Mouse (Mus musculus) heart, embryonic 11.5 days (tissue): ENCODE measurements at regions not wholly inside any gene's neighbourhood (a gene's known extent, or its start where the extent isn't known, plus 50 kb on each side); places are given as distances from the start of the nearest gene placed in this dataset.

ENCODE experiments used
- ATAC-seq: fragments of 200-750 bp; cut with Nextera tagmentation; replicated peaks from 2 replicates; pipeline ENCODE4 v1.8.0; 2017; ENCODE audit warnings: moderate library complexity; ENCODE audit not compliant: insufficient number of reproducible peaks, low FRiP score, low TSS enrichment
- H3K27ac ChIP-seq: fragments of 300-500 bp; sonication (generic); 2 replicates; pipeline ENCODE4 v1.5.1; 2014; ENCODE audit warnings: mild to moderate bottlenecking, low read depth, low read length
- H3K27me3 ChIP-seq: fragments of 300-500 bp; sonication (generic); 2 replicates; pipeline ENCODE4 v1.6.1; 2014; ENCODE audit warnings: mild to moderate bottlenecking, low read length, mixed read lengths; ENCODE audit not compliant: control insufficient read depth, insufficient read depth
- H3K36me3 ChIP-seq: fragments of 300-500 bp; sonication (generic); 2 replicates; pipeline ENCODE4 v1.6.1; 2014; ENCODE audit warnings: mild to moderate bottlenecking, low read length, moderate library complexity, mixed read lengths; ENCODE audit not compliant: control insufficient read depth, insufficient read depth
- H3K4me1 ChIP-seq: fragments of 300-500 bp; sonication (generic); 2 replicates; pipeline ENCODE4 v1.6.1; 2014; ENCODE audit warnings: low read length; ENCODE audit not compliant: control insufficient read depth, insufficient read depth
- H3K4me2 ChIP-seq: fragments of 300-500 bp; sonication (generic); 2 replicates; pipeline ENCODE4 v1.6.1; 2014; ENCODE audit warnings: mild to moderate bottlenecking, moderate library complexity
- H3K4me3 ChIP-seq: fragments of 300-500 bp; sonication (generic); 2 replicates; pipeline ENCODE4 v1.5.1; 2014; ENCODE audit warnings: low read depth, low read length
- H3K9ac ChIP-seq: fragments of 300-500 bp; sonication (generic); 2 replicates; pipeline ENCODE4 v1.6.1; 2014; ENCODE audit warnings: mild to moderate bottlenecking, low read depth, low read length, moderate library complexity
- H3K9me3 ChIP-seq: fragments of 300-500 bp; sonication (generic); replicated peaks from 2 replicates; pipeline ENCODE4 v1.6.1; 2016; ENCODE audit warnings: low read length; ENCODE audit not compliant: control insufficient read depth
- WGBS: fragments of 180-500 bp; shearing (Covaris S2); extraction: QIAGEN DNeasy Blood & Tissue Kit; methylation state at CpG from one replicate; pipeline ENCODE4 v1.1.7; 2014; ENCODE audit not compliant: insufficient replicate concordance; 5-methylcytosine and 5-hydroxymethylcytosine counted together

GRCm38 (mm10) chr8:46397777-46398176 lies 73.1 kb upstream of the Acsl1 start:
- no peak overlapping the region for H3K4me2 ChIP-seq
- WGBS: 73% methylated on average over 8 of the region's 8 CpGs
- no peaks in the 10 kb centered on the region for H3K36me3 ChIP-seq
- no peak overlapping the region for H3K27ac ChIP-seq
- H3K27me3 ChIP-seq: no peaks in the 10 kb centered on the region
- no peaks in the 10 kb centered on the region for H3K9me3 ChIP-seq
- no peak overlapping the region for H3K9ac ChIP-seq
- no peak for ATAC-seq
- H3K4me3 ChIP-seq: no peak overlapping the region
- H3K4me1 ChIP-seq: no peaks in the 10 kb centered on the region

- no peak overlapping the region for H3K4me2 ChIP-seq
- no peak overlapping the region for H3K4me3 ChIP-seq
- H3K36me3 ChIP-seq: no peaks in the 10 kb centered on the region
- WGBS: 68% methylated on average over 6 of the region's 6 CpGs
- no peak overlapping the region for H3K27ac ChIP-seq
- no peak overlapping the region for H3K9ac ChIP-seq
- no peaks in the 10 kb centered on the region for H3K4me1 ChIP-seq
- no peaks in the 10 kb centered on the region for H3K27me3 ChIP-seq
- no peak for ATAC-seq
- H3K9me3 ChIP-seq: no peaks in the 10 kb centered on the region
These were observed 70.2 kb upstream of the Acsl1 start for GRCm38 (mm10) chr8:46400595-46400994.

- 79% methylated on average over 5 of the region's 5 CpGs for WGBS
- Histone ChIP-seq H3K9me3 (no peaks in the 10 kb centered on the region), H3K27me3 (no peaks in the 10 kb centered on the region), H3K4me1 (no peaks in the 10 kb centered on the region), H3K27ac (no peak overlapping the region), H3K9ac (no peak overlapping the region), H3K4me2 (no peak overlapping the region), H3K4me3 (no peak overlapping the region), H3K36me3 (no peaks in the 10 kb centered on the region)
- no peak for ATAC-seq
These were observed 66.8 kb upstream of the Acsl1 start for GRCm38 (mm10) chr8:46403877-46404560.

- ATAC-seq: no peak
- Histone ChIP-seq H3K27ac (no peak overlapping the region), H3K9me3 (no peaks in the 10 kb centered on the region), H3K9ac (no peak overlapping the region), H3K27me3 (no peaks in the 10 kb centered on the region), H3K4me1 (no peaks in the 10 kb centered on the region), H3K4me3 (no peak overlapping the region), H3K4me2 (no peak overlapping the region), H3K36me3 (no peaks in the 10 kb centered on the region)
- WGBS: 91% methylated on average over 7 of the region's 7 CpGs
These were observed 62.0 kb upstream of the Acsl1 start for GRCm38 (mm10) chr8:46408886-46409285.

GRCm38 (mm10) chr8:46409296-46409695 lies 61.5 kb upstream of the Acsl1 start:
- H3K9me3 ChIP-seq: no peaks in the 10 kb centered on the region
- no peak overlapping the region for H3K27ac ChIP-seq
- no peaks in the 10 kb centered on the region for H3K36me3 ChIP-seq
- H3K27me3 ChIP-seq: no peaks in the 10 kb centered on the region
- ATAC-seq: no peak
- no peak overlapping the region for H3K4me3 ChIP-seq
- no peak overlapping the region for H3K9ac ChIP-seq
- WGBS: 38% methylated on average over 2 of the region's 2 CpGs
- no peaks in the 10 kb centered on the region for H3K4me1 ChIP-seq
- H3K4me2 ChIP-seq: no peak overlapping the region

DNA sequence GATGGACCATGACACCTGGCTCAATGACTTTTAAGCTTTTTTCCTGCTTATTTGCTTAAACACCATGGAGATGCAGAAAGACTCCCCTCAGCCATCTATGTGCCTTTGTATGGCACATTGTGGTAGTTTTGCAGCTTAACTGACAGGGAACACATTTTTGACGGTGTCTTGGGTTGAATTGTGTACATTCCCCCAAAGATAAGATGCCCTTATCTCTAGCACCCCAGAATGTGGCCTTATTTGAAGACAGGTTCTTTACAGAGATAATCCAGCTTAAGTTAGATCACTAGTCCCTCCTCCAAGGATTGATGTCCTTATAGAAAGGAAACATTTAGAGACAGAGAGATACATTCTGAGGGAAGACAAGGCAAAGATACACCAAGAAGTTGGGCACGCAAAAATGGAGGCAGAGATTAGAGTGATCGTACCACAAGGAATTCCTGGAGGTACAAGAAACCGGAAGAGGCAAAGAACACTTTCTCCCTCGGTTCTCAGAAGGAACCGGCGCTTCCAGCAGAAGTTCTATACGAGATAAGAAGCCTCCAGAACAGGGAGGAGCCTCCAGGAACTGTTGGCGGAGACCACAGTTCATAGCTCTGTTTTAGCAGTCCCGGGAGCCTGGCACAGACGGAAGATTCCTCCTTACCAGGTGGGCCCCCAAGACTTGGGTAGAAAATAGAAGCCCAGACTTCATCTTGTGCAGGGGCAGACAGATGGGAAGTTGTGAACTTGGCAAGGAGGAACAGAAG lies 58.8 kb upstream of the Acsl1 start:
- 76% methylated on average over 11 of the region's 11 CpGs for WGBS
- H3K4me1 ChIP-seq: no peaks in the 10 kb centered on the region
- no peak for ATAC-seq
- no peak overlapping the region for H3K9ac ChIP-seq
- H3K27me3 ChIP-seq: no peaks in the 10 kb centered on the region
- H3K9me3 ChIP-seq: 0 out of 2 replicates have a peak, but pooled peaks cover 3% of the 10 kb centered on the region
- H3K4me3 ChIP-seq: no peak overlapping the region
- no peaks in the 10 kb centered on the region for H3K36me3 ChIP-seq
- H3K4me2 ChIP-seq: no peak overlapping the region
- no peak overlapping the region for H3K27ac ChIP-seq

- H3K4me3 ChIP-seq: no peak overlapping the region
- no peaks in the 10 kb centered on the region for H3K27me3 ChIP-seq
- no peak overlapping the region for H3K4me2 ChIP-seq
- H3K4me1 ChIP-seq: no peaks in the 10 kb centered on the region
- WGBS: 75% methylated on average over 9 of the region's 9 CpGs
- ATAC-seq: no peak
- H3K9ac ChIP-seq: no peak overlapping the region
- H3K36me3 ChIP-seq: no peaks in the 10 kb centered on the region
- no peak overlapping the region for H3K27ac ChIP-seq
- H3K9me3 ChIP-seq: 0 out of 2 replicates have a peak, but pooled peaks cover 3% of the 10 kb centered on the region
These were observed 57.4 kb upstream of the Acsl1 start for GRCm38 (mm10) chr8:46413349-46414024.

DNA sequence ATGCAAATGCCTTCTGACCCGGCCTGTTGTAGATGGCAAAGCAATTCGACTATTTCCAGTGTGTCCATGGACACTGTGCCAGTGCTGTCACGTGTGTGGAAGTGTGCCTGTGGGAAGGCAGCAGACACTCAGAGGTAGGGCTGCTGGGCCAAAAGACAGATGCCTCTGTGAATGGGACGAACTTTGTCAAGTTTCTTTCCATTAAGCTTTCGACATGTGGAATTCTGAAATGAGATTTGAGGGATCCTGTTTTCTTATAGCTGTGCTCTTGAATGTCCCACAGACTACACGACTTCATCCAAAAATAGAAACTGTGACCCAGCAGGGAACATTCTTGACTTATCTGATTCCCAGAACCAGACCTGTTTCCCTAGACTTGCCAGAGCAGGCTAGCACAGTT lies 56.0 kb upstream of the Acsl1 start:
- H3K9me3 ChIP-seq: 0 out of 2 replicates have a peak, but pooled peaks cover 3% of the 10 kb centered on the region
- H3K9ac ChIP-seq: no peak overlapping the region
- H3K27ac ChIP-seq: peak overlapping the region; percentile 71
- no peak overlapping the region for H3K4me3 ChIP-seq
- H3K27me3 ChIP-seq: no peaks in the 10 kb centered on the region
- no peaks in the 10 kb centered on the region for H3K36me3 ChIP-seq
- H3K4me1 ChIP-seq: no peaks in the 10 kb centered on the region
- 44% methylated on average over 6 of the region's 6 CpGs for WGBS
- ATAC-seq: 0 out of 2 replicates have a peak, but pooled peaks have one; percentile 22
- no peak overlapping the region for H3K4me2 ChIP-seq
